Mouse (Mus musculus): ENCODE results near the gene Kcnk7. TPM values are rescaled to one million over a fixed set of nuclear protein-coding genes. Genes with fewer than 3 reads are reported as not detected.
A peak's percentile ranks its signal among the peaks of the same experiment; 100 is the strongest.

Kcnk7 gene
- polyA plus RNA-seq, 1 experiment from 2014 or later = 0.51 TPM

DNA sequence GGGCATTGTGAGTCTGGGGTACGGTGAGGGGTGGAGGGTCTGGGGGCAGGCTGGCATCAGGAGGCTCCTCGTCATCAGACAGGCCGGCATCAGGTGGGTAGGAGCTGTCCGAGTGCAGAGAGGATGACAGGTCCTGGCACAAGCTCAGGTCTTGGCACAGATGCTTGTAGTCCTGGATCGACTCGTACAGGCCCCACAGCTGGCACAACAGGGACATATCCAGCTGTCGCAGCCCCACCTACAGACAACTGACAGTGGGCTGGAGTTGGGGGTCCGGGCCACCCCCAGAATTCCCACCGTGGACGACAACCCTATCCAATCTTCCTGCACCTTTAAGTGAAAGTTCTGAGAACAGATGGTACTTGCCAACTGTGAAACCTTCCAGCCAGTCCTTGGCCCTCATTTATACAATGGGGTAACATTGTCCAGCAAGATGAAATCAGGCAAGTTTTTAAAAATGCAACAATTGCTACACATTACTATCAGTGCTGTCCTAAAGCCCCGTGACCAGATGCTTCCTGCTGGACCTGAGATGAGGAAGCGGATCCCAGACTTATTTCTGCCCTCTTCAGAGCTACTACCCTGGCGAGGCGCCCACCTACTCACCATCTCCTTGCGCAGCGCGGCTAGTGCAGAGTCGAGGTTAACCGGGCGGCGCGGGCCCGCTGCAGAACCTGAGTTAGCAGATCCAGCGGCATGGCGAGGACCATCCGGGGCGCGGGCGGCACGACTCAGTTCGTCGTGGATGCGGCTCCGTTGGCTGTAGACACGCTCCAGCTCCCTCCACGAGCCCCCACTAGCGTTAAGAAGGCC, 24.7 kb downstream of the Kcnk7 start:
- H3K4me2 ChIP-seq (replicated peaks) = peak overlapping the region; percentile 99
- no peaks in the 10 kb centered on the region for H3K27me3 ChIP-seq
- H3K4me3 ChIP-seq = peak overlapping the region; percentile 97
- no peaks in the 10 kb centered on the region for H3K9me3 ChIP-seq
- 0 out of 2 replicates have a peak, but pooled peaks have one; percentile 22 for ATAC-seq (ENCODE audit: low FRiP score, low read depth)
- peak overlapping the region; percentile 99 for H3K9ac ChIP-seq
- H3K4me1 ChIP-seq = peaks cover 63% of the 10 kb centered on the region
- 10% methylated on average over 37 of the region's 37 CpGs for WGBS
- peaks cover 15% of the 10 kb centered on the region for H3K36me3 ChIP-seq
- H3K27ac ChIP-seq = peak overlapping the region; percentile 94

DNA sequence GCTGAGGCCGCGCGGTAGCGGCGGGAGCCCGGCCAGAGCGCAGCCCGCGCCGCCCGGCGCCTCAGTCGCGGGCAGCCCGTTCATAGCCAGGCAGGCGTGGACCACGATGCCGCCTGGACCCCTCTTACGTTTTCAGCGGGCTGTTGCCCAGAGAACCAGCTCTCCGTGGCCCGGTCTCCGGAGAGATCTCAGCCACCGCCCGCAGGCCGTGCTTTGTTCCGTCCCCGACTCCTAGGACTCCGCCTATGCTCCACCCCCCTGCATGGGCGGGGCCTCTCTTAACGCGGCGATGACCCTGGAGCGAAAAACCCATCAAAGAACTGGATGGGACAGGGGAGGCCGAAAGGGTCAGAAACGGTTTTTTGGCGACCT, 25.3 kb downstream of the Kcnk7 start, which contains the start of gene Fam89b:
Gene Fam89b (minus strand): TSS at position 210 of the 372 bp plus-strand sequence.
- peak; percentile 67; the same call in 1 of the 2 replicates for ATAC-seq (ENCODE audit: low FRiP score, low read depth)
- Histone ChIP-seq H3K36me3 (peaks cover 10% of the 10 kb centered on the region; the same call in 1 of the 2 replicates), H3K27me3 (no peaks in the 10 kb centered on the region), H3K4me1 (peaks cover 63% of the 10 kb centered on the region), H3K9ac (peak within 1 kb of the TSS; percentile 99), H3K9me3 (no peaks in the 10 kb centered on the region), H3K4me3 (peak within 1 kb of the TSS; percentile 97), H3K4me2 (replicated peaks) (peak within 1 kb of the TSS; percentile 99), H3K27ac (peak within 1 kb of the TSS; percentile 94)
- WGBS = under 1% methylated on average over 37 of the region's 37 CpGs

DNA sequence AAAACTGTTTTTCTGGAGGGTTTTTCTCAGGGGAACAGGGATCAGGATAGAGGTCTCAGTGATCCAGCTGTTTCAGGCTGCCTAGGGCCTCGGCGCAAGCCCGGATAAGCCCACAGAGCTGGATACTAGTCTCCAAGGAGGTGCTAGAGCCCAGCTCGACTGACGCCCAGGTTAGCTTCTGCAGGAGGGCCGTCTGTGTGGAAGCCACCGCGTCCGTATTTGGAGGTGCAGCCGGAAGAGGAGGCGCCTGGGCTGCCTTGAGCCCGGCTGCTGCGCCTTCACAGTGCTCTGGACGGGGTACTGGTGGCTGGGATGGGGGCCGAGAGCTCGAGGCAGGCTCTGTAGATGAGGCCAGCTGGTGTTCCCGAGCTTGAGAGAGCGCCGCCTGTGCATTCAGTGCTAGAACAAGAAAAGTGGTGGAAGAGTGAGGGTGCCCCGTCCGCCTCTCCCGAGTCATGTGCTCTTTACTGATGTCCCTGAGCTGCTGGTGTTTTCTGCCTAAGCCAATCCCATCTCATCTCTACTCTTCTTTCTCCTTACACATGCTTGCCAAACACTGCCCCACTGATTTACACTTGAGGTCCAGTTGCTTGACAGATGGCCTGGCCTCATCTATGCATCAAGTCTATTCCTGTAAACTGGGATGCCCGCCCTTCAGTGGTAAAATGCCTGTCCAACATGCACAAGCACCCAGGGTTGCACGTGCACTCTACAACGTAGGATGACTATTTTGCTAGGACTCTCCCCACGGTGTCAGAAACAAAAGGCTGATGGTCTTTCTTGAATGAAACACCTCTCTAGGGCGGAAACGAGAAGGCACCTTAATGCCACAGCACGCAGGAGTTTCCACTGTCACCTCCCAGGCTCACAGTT, 26.4 kb downstream of the Kcnk7 start:
- Histone ChIP-seq H3K36me3 (peaks cover 3% of the 10 kb centered on the region; the same call in 1 of the 2 replicates), H3K9ac (peak overlapping the region; percentile 82), H3K4me1 (peaks cover 52% of the 10 kb centered on the region), H3K4me2 (replicated peaks) (peak overlapping the region; percentile 99), H3K27ac (no peak overlapping the region), H3K9me3 (no peaks in the 10 kb centered on the region), H3K27me3 (no peaks in the 10 kb centered on the region), H3K4me3 (peak overlapping the region; percentile 97)
- 73% methylated on average over 29 of the region's 29 CpGs for WGBS
- ATAC-seq (ENCODE audit: low FRiP score, low read depth) = no peak

DNA sequence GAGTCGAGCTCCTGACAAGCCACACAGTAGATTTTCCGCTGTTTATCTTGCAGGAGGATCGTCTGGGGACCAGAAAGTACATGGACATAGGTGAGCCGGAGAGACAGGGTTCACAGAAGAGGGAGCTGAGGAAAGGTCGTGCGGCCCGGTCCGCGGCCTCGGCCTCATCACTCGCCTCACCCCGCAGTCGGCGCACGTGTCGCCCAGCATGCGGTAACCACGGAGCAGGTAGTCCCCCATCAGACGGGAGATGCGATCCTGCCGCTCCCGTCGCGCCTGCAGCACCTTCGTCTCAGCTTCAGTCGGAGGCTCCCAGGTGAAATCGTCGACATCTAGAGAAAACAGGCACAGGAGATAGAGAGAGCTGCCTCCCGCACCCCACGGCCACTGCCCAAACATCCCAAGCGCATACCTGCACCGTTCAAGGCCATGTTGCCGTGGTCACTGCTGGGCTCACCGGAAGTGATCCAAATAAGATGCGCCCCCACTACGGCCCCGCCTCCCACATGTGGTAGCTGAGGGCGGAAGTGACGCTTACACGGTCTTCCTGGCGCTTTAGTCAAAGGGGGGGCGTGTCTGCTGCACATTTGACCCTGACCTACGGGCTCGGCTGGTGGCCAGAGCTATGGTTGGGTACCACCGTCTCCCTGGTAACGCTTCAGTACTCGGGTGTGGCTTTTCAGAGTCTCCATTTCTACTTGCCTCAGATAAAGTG, 27.3 kb downstream of the Kcnk7 start:
- Histone ChIP-seq H3K9ac (peak overlapping the region; percentile 82), H3K27me3 (no peaks in the 10 kb centered on the region), H3K4me2 (replicated peaks) (peak overlapping the region; percentile 99), H3K27ac (peak overlapping the region; percentile 35; the same call in 1 of the 2 replicates), H3K4me1 (peaks cover 43% of the 10 kb centered on the region), H3K9me3 (no peaks in the 10 kb centered on the region), H3K36me3 (peaks cover 3% of the 10 kb centered on the region; the same call in 1 of the 2 replicates), H3K4me3 (peak overlapping the region; percentile 97)
- ATAC-seq (ENCODE audit: low FRiP score, low read depth) = peak; percentile 89
- under 1% methylated on average over 47 of the region's 47 CpGs for WGBS

DNA sequence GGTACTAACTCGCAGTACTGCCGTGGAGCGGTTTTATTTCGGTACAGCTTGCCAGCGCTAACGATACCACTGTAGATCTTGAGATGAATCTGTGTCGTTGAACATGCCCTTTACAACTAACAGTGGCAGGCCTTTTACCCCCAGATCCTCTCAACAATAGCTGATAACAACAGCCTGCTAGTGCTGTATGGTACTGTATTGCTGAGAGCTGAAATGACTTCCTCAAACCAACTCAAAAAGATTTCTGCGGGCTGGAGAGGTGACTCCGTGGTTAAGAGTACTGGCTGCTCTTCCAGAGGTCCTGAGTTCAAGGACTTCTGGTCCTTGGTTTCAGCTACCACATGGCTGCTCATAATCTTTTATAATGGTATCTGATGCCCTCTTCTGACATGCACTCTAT, 30.2 kb downstream of the Kcnk7 start:
- Histone ChIP-seq H3K4me1 (peaks cover 22% of the 10 kb centered on the region), H3K4me3 (no peak overlapping the region), H3K27ac (no peak overlapping the region), H3K9ac (no peak overlapping the region), H3K27me3 (0 out of 2 replicates have a peak, but pooled peaks cover 5% of the 10 kb centered on the region), H3K36me3 (0 out of 2 replicates have a peak, but pooled peaks cover 3% of the 10 kb centered on the region), H3K9me3 (no peaks in the 10 kb centered on the region), H3K4me2 (replicated peaks) (no peak overlapping the region)
- WGBS = 81% methylated on average over 9 of the region's 9 CpGs
- ATAC-seq (ENCODE audit: low FRiP score, low read depth) = no peak

DNA sequence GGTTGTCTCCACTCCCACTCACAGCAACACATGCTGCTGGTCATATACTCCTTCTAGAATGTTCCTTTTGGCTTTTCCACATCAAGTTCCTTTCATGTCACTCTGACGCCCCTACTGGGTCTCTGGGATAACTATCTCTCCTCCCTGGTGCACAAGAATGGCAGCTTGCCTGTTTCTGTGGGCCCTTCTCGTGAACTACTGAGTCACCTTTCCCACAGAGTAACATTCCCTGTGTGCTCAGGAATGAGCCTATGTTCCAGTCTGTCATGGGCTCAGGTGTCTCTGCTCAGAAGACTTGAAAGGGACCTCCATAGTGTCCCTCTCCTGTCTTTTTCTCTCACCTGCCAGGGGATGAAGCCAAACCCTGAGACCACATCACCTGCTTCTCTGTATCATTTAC, 35.3 kb downstream of the Kcnk7 start:
- H3K27ac ChIP-seq = no peak overlapping the region
- no peak overlapping the region for H3K9ac ChIP-seq
- H3K4me3 ChIP-seq = no peak overlapping the region
- H3K36me3 ChIP-seq = no peaks in the 10 kb centered on the region
- H3K4me2 ChIP-seq (replicated peaks) = no peak overlapping the region
- H3K9me3 ChIP-seq = no peaks in the 10 kb centered on the region
- 63% methylated on average over 2 of the region's 2 CpGs for WGBS
- peaks cover 16% of the 10 kb centered on the region for H3K27me3 ChIP-seq
- ATAC-seq (ENCODE audit: low FRiP score, low read depth) = no peak
- H3K4me1 ChIP-seq = peaks cover 45% of the 10 kb centered on the region

DNA sequence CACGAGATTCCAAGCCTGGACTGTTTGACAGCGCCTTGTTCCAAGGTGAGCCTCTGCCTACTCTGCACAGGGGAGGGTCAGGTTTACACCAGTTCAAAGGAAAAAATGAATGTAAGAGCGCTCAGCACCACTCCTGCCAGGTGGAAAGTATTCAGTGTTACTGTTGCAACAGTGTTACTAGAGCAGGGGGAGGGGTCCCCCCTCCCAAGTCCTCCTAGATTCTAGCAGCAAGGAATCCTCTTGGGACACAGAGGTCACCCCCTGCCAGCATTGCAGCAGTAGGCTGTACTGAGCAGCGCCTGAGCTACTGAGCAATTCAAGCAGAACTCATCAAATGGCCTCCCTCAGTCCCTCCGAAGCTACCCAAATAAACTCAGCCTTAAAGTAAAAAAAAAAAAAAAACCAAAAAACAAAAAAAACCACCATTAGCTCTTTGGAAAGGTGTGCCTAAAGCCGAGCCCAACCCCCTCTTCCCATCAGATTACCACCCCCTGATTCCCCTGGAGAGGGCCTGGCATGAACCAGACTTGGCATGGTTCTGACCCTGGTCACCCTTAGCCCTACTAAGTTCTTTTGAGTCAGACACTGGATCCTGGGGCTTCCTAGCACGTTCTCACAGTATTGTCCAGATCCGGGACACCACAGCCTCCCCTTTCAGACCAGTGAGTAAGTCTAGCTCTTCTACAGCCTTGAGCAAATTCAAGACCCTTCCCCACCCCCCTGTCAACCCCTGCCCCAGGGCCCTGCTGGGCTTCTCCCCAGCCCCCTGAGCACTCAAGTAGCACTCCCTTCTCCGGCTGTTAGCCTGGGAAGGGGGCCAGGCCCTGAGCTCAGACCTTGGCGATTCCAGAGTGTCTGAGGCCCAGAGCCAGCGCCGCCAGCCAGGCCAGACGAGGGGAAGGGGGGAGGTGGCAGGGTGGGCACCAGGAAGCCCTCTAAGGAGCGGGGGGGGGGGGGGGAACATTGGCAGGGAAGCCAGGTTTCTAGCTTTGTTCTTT, 36.5 kb downstream of the Kcnk7 start, which contains the start of gene Ltbp3:
Gene Ltbp3 (plus strand): TSS at position 585 of the 998 bp plus-strand sequence.
- ATAC-seq (ENCODE audit: low FRiP score, low read depth) = peak; percentile 77
- 25% methylated on average over 10 of the region's 14 CpGs for WGBS

DNA sequence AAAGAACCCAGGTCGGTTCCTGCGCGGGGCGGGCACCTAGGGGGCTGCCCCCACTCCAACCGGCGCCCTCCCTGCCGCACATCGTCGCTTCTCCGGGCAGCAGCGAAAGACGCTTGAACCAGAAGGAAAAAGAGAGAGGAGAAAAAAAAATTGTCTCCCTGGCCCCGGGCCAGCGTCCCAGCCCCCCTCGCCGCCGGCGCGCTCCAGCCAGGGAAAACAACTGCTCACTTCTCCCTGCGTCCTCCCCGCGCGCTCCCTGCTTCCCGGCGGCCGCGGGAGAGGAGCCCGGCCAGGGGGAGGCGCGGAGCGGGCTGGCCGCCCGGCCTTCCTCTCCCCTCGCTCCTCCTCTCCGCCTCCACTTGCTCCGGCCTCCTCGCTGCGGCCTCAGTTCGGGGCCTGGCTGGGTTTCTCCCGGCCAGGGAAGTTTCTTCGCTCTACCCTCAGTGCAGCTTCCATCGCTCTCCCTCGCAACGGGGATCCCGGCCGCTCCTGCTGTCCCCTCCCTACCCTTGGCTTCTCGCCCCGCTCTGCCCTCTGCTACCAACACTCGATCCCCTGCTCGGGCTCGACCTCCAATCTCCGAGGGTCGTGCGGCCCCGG, 37.6 kb downstream of the Kcnk7 start:
- Histone ChIP-seq H3K4me2 (replicated peaks) (peak overlapping the region; percentile 93), H3K9me3 (no peaks in the 10 kb centered on the region), H3K27me3 (peaks cover 39% of the 10 kb centered on the region), H3K27ac (peak overlapping the region; percentile 98), H3K4me3 (peak overlapping the region; percentile 93), H3K36me3 (peaks cover 4% of the 10 kb centered on the region), H3K9ac (peak overlapping the region; percentile 97), H3K4me1 (peaks cover 68% of the 10 kb centered on the region)
- ATAC-seq (ENCODE audit: low FRiP score, low read depth) = peak; percentile 74
- under 1% methylated on average over 40 of the region's 55 CpGs for WGBS

More for the DNA sequence above, 36.5 kb downstream of the Kcnk7 start, which contains the start of gene Ltbp3:
- Histone ChIP-seq H3K4me2 (replicated peaks) (peak within 1 kb of the TSS; percentile 93), H3K9me3 (no peaks in the 10 kb centered on the region), H3K4me1 (peaks cover 57% of the 10 kb centered on the region), H3K27me3 (peaks cover 28% of the 10 kb centered on the region), H3K9ac (peak within 1 kb of the TSS; percentile 97), H3K36me3 (no peaks in the 10 kb centered on the region), H3K27ac (peak within 1 kb of the TSS; percentile 98), H3K4me3 (peak within 1 kb of the TSS; percentile 93)

DNA sequence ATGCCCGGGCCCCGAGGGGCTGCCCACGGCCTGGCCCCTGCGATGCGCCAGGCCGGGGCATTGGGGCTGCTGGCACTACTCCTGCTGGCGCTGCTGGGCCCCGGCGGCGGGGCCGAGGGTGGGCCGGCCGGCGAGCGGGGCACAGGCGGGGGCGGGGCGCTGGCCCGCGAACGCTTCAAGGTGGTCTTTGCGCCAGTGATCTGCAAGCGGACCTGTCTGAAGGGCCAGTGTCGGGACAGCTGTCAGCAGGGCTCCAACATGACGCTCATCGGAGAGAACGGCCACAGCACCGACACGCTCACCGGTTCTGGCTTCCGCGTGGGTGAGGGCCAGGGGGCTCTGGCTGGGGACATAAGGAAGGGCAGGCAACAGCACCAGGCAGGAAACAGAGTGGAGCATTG, 38.1 kb downstream of the Kcnk7 start:
- Histone ChIP-seq H3K27ac (peak overlapping the region; percentile 98), H3K9me3 (no peaks in the 10 kb centered on the region), H3K4me2 (replicated peaks) (peak overlapping the region; percentile 93), H3K36me3 (peaks cover 9% of the 10 kb centered on the region), H3K27me3 (peaks cover 43% of the 10 kb centered on the region), H3K4me1 (peaks cover 69% of the 10 kb centered on the region), H3K4me3 (peak overlapping the region; percentile 93), H3K9ac (peak overlapping the region; percentile 97)
- under 1% methylated on average over 32 of the region's 32 CpGs for WGBS
- ATAC-seq (ENCODE audit: low FRiP score, low read depth) = peak; percentile 22; the same call in 1 of the 2 replicates

DNA sequence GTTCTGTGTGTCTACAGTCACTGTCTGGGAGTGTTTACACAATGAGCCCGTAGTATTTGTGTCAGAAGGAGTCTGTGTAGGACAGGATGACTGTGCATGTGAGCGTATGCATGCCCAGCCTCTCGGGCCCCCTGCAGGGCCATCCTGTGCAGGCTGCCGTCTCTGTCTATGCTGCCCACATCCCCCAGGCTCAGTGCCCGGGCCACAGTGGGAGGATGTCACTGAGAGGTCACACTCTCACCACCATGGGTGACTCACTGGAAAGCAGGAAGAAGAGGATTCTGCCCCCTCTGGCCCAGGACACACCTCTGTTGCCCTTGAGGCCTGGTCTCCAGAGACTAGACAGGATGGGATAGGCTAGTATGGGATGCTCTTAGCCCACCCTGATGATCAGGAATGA, 39.4 kb downstream of the Kcnk7 start:
- peak overlapping the region; percentile 93 for H3K4me2 ChIP-seq (replicated peaks)
- peaks cover 53% of the 10 kb centered on the region for H3K27me3 ChIP-seq
- 53% methylated on average over 5 of the region's 5 CpGs for WGBS
- peak overlapping the region; percentile 93 for H3K4me3 ChIP-seq
- peaks cover 21% of the 10 kb centered on the region for H3K36me3 ChIP-seq
- H3K9ac ChIP-seq = peak overlapping the region; percentile 97
- peaks cover 69% of the 10 kb centered on the region for H3K4me1 ChIP-seq
- ATAC-seq (ENCODE audit: low FRiP score, low read depth) = no peak
- no peak overlapping the region for H3K27ac ChIP-seq
- no peaks in the 10 kb centered on the region for H3K9me3 ChIP-seq
